Mouse (Mus musculus) myocyte (in vitro differentiated cells): ENCODE data around the gene Gng7. TPM values are rescaled to one million over a fixed set of nuclear protein-coding genes. Genes with fewer than 3 reads are reported as not detected.
A peak's percentile ranks its signal among the peaks of the same experiment; 100 is the strongest.

ENCODE experiments used
- H3K27me3 ChIP-seq: one replicate; pipeline ENCODE4 v1.6.1; 2011; ENCODE audit not compliant: control insufficient read depth, insufficient read depth, insufficient read length
- H3K36me3 ChIP-seq: one replicate; pipeline ENCODE4 v1.6.1; 2011; ENCODE audit not compliant: control insufficient read depth, insufficient read depth
- H3K4me2 ChIP-seq: one replicate; pipeline ENCODE4 v1.6.1; 2011; ENCODE audit warnings: low read depth, control low read depth
- H3K4me3 ChIP-seq: one replicate; pipeline ENCODE4 v1.5.1; 2011; ENCODE audit warnings: mild to moderate bottlenecking, control low read depth, moderate library complexity
- H3K79me2 ChIP-seq: one replicate; pipeline ENCODE4 v1.6.1; 2011; ENCODE audit not compliant: control insufficient read depth, insufficient read depth
- H3ac ChIP-seq: one replicate; pipeline ENCODE4 v1.6.1; 2011; ENCODE audit not compliant: control insufficient read depth, insufficient read length
- CEBPB ChIP-seq: IDR thresholded peaks from 2 replicates; pipeline ENCODE4 v1.6.1; 2011; ENCODE audit warnings: mild to moderate bottlenecking, moderate library complexity; ENCODE audit not compliant: poor library complexity, insufficient read depth, severe bottlenecking
- E2F4 ChIP-seq: IDR thresholded peaks from one replicate; pipeline ENCODE4 v1.6.1; 2011; ENCODE audit warnings: mild to moderate bottlenecking, control low read depth, moderate library complexity; ENCODE audit not compliant: insufficient read depth
- MAX ChIP-seq: IDR thresholded peaks from one replicate; pipeline ENCODE4 v1.6.1; 2011; ENCODE audit warnings: low read depth, mild to moderate bottlenecking, control low read depth
- MYOD1 ChIP-seq, 3 experiments: IDR thresholded peaks; one replicate each; pipeline ENCODE4 v1.6.1; 2011; ENCODE audit warnings: control low read depth in 2 of 3, low read depth in 2 of 3, mild to moderate bottlenecking in 2 of 3, moderate library complexity in 1 of 3; ENCODE audit not compliant: insufficient read length in 2 of 3, control insufficient read depth in 1 of 3
- MYOG ChIP-seq, 3 experiments: IDR thresholded peaks; one replicate each; pipeline ENCODE4 v1.6.1; 2011; ENCODE audit warnings: control low read depth in 2 of 3, low read depth in 2 of 3, mild to moderate bottlenecking in 2 of 3; ENCODE audit not compliant: insufficient read length in 2 of 3, control insufficient read depth in 1 of 3, insufficient read depth in 1 of 3
- POLR2A ChIP-seq: IDR thresholded peaks from one replicate; pipeline ENCODE4 v1.6.1; 2011; ENCODE audit warnings: low read depth, mild to moderate bottlenecking, control low read depth, moderate library complexity; ENCODE audit not compliant: insufficient read length
- POLR2AphosphoS2 ChIP-seq: IDR thresholded peaks from one replicate; pipeline ENCODE4 v1.6.1; 2011; ENCODE audit warnings: low read depth, control low read depth; ENCODE audit not compliant: insufficient read length
- REST ChIP-seq: IDR thresholded peaks from one replicate; pipeline ENCODE4 v1.6.1; 2011; ENCODE audit warnings: mild to moderate bottlenecking, control low read depth, moderate library complexity; ENCODE audit not compliant: insufficient read depth, insufficient read length
- SRF ChIP-seq: IDR thresholded peaks from one replicate; pipeline ENCODE4 v1.6.1; 2011; ENCODE audit warnings: low read depth; ENCODE audit not compliant: control insufficient read depth, insufficient read length
- TCF12 ChIP-seq: IDR thresholded peaks from one replicate; pipeline ENCODE4 v1.6.1; 2011; ENCODE audit warnings: mild to moderate bottlenecking, control low read depth; ENCODE audit not compliant: poor library complexity, insufficient read depth, severe bottlenecking
- TCF3 ChIP-seq: IDR thresholded peaks from one replicate; pipeline ENCODE4 v1.6.1; 2011; ENCODE audit warnings: low read depth, control low read depth; ENCODE audit not compliant: insufficient read length
- USF1 ChIP-seq: IDR thresholded peaks from one replicate; pipeline ENCODE4 v1.6.1; 2011; ENCODE audit warnings: low read depth, mild to moderate bottlenecking, control low read depth, moderate library complexity
- polyA plus RNA-seq: library from polyadenylated mRNA; unstranded; fragments of >200 nt; fragmentation: generic; extraction: Trizol; gene quantifications from one replicate; pipeline ENCODE4 v1.2.1, GENCODE M21; 2012; ENCODE audit warnings: missing spikeins

Gng7 gene
- polyA plus RNA-seq, 1 experiment: 0.47 TPM

- Histone ChIP-seq H3ac (no peak overlapping the region), H3K4me2 (peak overlapping the region; percentile 46), H3K36me3 (no peaks in the 10 kb centered on the region), H3K79me2 (peaks cover 30% of the 10 kb centered on the region), H3K4me3 (peak overlapping the region; percentile 92), H3K27me3 (no peaks in the 10 kb centered on the region)
- TF ChIP-seq E2F4 (no peak), USF1 (no peak), CEBPB (no peak), POLR2A (no peak), TCF3 (no peak), MYOD1 (IDR thresholded peaks at IDR 0.05; ENCODE audit: control insufficient read depth in 1 of 3, insufficient read length in 2 of 3, low read depth in 2 of 3) (no peak), SRF (no peak), MAX (no peak), TCF12 (no peak)
These were observed 99.5 kb downstream of the Gng7 start for GRCm38 (mm10) chr10:80915260-80915659.

DNA sequence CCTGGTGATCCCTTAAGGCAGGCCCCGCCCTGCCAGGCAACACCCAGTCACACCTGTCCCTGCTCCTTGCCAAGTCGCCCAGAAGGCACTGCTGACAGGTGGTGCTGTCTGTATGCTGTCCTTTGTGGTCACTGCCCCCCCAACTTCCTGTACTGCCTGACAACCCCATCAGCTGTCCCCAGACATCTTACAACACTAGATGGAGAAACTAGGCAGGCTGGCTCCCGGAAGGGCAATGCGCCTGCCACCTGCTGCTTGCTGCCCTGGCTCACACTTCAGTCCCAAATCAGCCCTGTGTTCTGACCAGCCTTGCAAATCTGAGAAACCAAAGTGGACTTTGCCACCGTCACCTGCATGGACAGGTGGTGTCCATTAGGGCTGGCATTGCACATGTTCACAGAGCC lies 100.5 kb downstream of the Gng7 start:
- TF ChIP-seq TCF12 (peak; percentile 98), CEBPB (0 out of 2 replicates have a peak, but pooled peaks have one; percentile 32), MYOG (IDR thresholded peaks at IDR 0.05; ENCODE audit: control insufficient read depth in 1 of 3, insufficient read depth in 1 of 3, insufficient read length in 2 of 3, low read depth in 2 of 3) (peak; percentile 87 to 99 (median 95)), MAX (no peak), MYOD1 (IDR thresholded peaks at IDR 0.05; ENCODE audit: control insufficient read depth in 1 of 3, insufficient read length in 2 of 3, low read depth in 2 of 3) (peak; percentile 82 to 97 (median 94)), TCF3 (peak; percentile 99), USF1 (no peak), E2F4 (no peak), SRF (peak; percentile 21), POLR2A (peak; percentile 3), REST (no peak), POLR2AphosphoS2 (peak; percentile 32)
- H3K79me2 ChIP-seq: peaks cover 30% of the 10 kb centered on the region
- no peaks in the 10 kb centered on the region for H3K27me3 ChIP-seq
- H3K4me3 ChIP-seq: no peak overlapping the region
- H3K36me3 ChIP-seq: peaks cover 3% of the 10 kb centered on the region
- H3ac ChIP-seq: no peak overlapping the region
- H3K4me2 ChIP-seq: peak overlapping the region; percentile 46

GRCm38 (mm10) chr10:80913364-80914011 lies 101.3 kb downstream of the Gng7 start:
- H3ac ChIP-seq: no peak overlapping the region
- no peaks in the 10 kb centered on the region for H3K27me3 ChIP-seq
- peak overlapping the region; percentile 46 for H3K4me2 ChIP-seq
- peaks cover 29% of the 10 kb centered on the region for H3K79me2 ChIP-seq
- H3K4me3 ChIP-seq: no peak overlapping the region
- peaks cover 3% of the 10 kb centered on the region for H3K36me3 ChIP-seq
- no peak for TF ChIP-seq MAX
- peak in 2 of 3 experiments; percentile 69 to 77 for TF ChIP-seq MYOD1 (IDR thresholded peaks at IDR 0.05; ENCODE audit: control insufficient read depth in 1 of 3, insufficient read length in 2 of 3, low read depth in 2 of 3)
- TF ChIP-seq POLR2AphosphoS2: no peak
- no peak for TF ChIP-seq SRF
- TF ChIP-seq TCF3: no peak
- TF ChIP-seq REST: no peak
- peak; percentile 15 for TF ChIP-seq TCF12
- TF ChIP-seq MYOG (IDR thresholded peaks at IDR 0.05; ENCODE audit: control insufficient read depth in 1 of 3, insufficient read depth in 1 of 3, insufficient read length in 2 of 3, low read depth in 2 of 3): peak in 2 of 3 experiments; percentile 39 to 81
- TF ChIP-seq E2F4: no peak
- no peak for TF ChIP-seq USF1
- no peak for TF ChIP-seq CEBPB
- TF ChIP-seq POLR2A: no peak

- TF ChIP-seq CEBPB: no peak
- TF ChIP-seq TCF3: no peak
- no peak for TF ChIP-seq SRF
- no peak for TF ChIP-seq TCF12
- TF ChIP-seq USF1: no peak
- no peak for TF ChIP-seq E2F4
- no peak for TF ChIP-seq REST
- TF ChIP-seq POLR2A: no peak
- no peak for TF ChIP-seq MAX
- no peak for TF ChIP-seq MYOG (IDR thresholded peaks at IDR 0.05; ENCODE audit: control insufficient read depth in 1 of 3, insufficient read depth in 1 of 3, insufficient read length in 2 of 3, low read depth in 2 of 3)
- TF ChIP-seq MYOD1 (IDR thresholded peaks at IDR 0.05; ENCODE audit: control insufficient read depth in 1 of 3, insufficient read length in 2 of 3, low read depth in 2 of 3): no peak
- TF ChIP-seq POLR2AphosphoS2: no peak
- Histone ChIP-seq H3K4me3 (no peak overlapping the region), H3ac (no peak overlapping the region), H3K36me3 (peaks cover 8% of the 10 kb centered on the region), H3K4me2 (peak overlapping the region; percentile 21), H3K27me3 (no peaks in the 10 kb centered on the region), H3K79me2 (peaks cover 15% of the 10 kb centered on the region)
These were observed 102.9 kb downstream of the Gng7 start for GRCm38 (mm10) chr10:80911891-80912290.
